Comparison of ENCODE assay signal across 8 mouse cellular contexts in the genomic region with DNA sequence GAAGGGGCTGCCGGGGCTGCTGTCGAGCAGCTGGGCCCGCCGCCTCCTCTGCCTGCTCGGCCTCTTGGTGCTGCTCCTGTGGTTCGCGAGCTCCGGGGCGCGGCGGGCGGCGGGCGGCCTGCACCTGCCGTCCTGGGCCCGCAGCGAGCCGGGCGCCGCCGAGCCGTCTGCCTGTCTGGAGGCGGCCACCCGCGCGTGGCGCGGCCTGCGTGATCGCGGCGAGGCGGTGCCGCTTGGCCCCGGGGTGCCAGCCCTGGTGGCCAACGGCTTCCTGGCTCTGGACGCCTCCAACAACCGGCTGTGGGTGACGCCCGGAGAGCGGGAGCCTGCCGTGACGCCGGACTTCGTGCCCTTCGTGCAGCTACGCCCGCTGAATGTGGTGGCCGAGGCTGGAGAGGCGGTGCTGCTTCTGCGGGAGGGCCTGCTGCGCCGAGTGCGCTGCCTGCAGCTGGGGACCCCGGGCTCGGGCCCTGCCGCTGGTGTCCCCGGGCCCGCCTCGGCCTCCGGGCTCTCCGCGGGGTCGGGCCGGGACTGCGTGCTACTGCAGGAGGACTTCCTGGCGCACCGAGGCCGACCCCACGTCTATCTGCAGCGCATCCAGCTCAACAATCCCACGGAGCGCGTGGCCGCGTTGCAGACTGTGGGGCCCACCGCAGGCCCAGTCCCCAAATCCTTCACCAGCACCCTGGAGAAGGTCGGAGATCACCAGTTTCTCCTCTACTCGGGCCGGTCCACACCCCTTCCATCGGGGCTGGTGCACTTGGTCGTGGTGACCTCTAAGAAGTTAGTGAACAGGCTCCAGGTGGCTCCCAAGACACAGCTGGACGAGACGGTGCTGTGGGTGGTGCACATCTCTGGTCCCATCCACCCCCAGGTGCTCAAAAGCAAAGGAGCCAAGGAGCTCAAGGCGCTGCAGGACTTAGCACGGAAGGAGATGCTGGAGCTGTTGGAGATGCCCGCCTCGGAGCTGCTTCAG. TPM values are rescaled to one million over a fixed set of nuclear protein-coding genes. Genes with fewer than 3 reads are reported as not detected.
DNase-seq lines count a peak whose midpoint lies in the region; ATAC-seq and TF ChIP-seq lines count a peak whose summit lies in the region.

No protein-coding gene starts in this region.

- peaks cover 15% of the 10 kb centered on the region for H3K4me1 ChIP-seq in cortical plate, adult 2 months (ENCODE audit: control insufficient read depth, insufficient read depth, low read length)
- H3K4me1 ChIP-seq in hindbrain, embryonic 13.5 days (replicated peaks) = peaks cover 43% of the 10 kb centered on the region
- peaks cover 56% of the 10 kb centered on the region for H3K4me1 ChIP-seq in liver, embryonic 12.5 days
- peaks cover 16% of the 10 kb centered on the region for H3K4me1 ChIP-seq in neural tube, embryonic 14.5 days (ENCODE audit: control insufficient read depth, insufficient read depth, low read length)

- TF ChIP-seq POLR2A in cortical plate, adult 2 months (IDR thresholded peaks at IDR 0.05; ENCODE audit: extremely low read depth, insufficient read depth, low read length) = no peak

- H3K4me2 ChIP-seq in hindbrain, embryonic 13.5 days = peak overlapping the region; percentile 100
- H3K4me2 ChIP-seq in liver, embryonic 12.5 days = peak overlapping the region; percentile 100
- peak overlapping the region; percentile 98 for H3K4me2 ChIP-seq in neural tube, embryonic 14.5 days (ENCODE audit: low read depth, low read length)

- DNase-seq in cerebellum, adult 11 months = peak; percentile 24
- no peak for DNase-seq in cerebellum, adult 11-12 months
- DNase-seq in 3134 (ENCODE audit: extremely low read depth, insufficient read length, low spot score) = peak; percentile 34
- no peak for DNase-seq in ovary, postnatal 36 days (ENCODE audit: low spot score)

- H3K4me3 ChIP-seq in cortical plate, adult 2 months (ENCODE audit: insufficient read depth, low read length) = peak overlapping the region; percentile 54
- H3K4me3 ChIP-seq in hindbrain, embryonic 13.5 days = peak overlapping the region; percentile 97
- peak overlapping the region; percentile 98 for H3K4me3 ChIP-seq in liver, embryonic 12.5 days
- peak overlapping the region; percentile 83 for H3K4me3 ChIP-seq in neural tube, embryonic 14.5 days (ENCODE audit: low read depth, low read length)

- H3K27me3 ChIP-seq in hindbrain, embryonic 13.5 days = 0 out of 2 replicates have a peak, but pooled peaks cover 9% of the 10 kb centered on the region
- H3K27me3 ChIP-seq in liver, embryonic 12.5 days (replicated peaks) = 0 out of 2 replicates have a peak, but pooled peaks cover 5% of the 10 kb centered on the region
- peaks cover 3% of the 10 kb centered on the region for H3K27me3 ChIP-seq in neural tube, embryonic 14.5 days (ENCODE audit: control insufficient read depth, insufficient read depth, low read length)

- TF ChIP-seq CTCF in cortical plate, adult 2 months (IDR thresholded peaks at IDR 0.05; ENCODE audit: extremely low read depth, insufficient read depth, low read length) = no peak

- peak; percentile 52 for ATAC-seq in hindbrain, embryonic 13.5 days (ENCODE audit: low FRiP score)
- peak; percentile 75 for ATAC-seq in liver, embryonic 12.5 days
- ATAC-seq in neural tube, embryonic 14.5 days (ENCODE audit: low read depth) = peak; percentile 58

- H3K36me3 ChIP-seq in hindbrain, embryonic 13.5 days = peaks cover 34% of the 10 kb centered on the region
- peaks cover 41% of the 10 kb centered on the region for H3K36me3 ChIP-seq in liver, embryonic 12.5 days
- peaks cover 20% of the 10 kb centered on the region for H3K36me3 ChIP-seq in neural tube, embryonic 14.5 days (ENCODE audit: control insufficient read depth, insufficient read depth, low read length)

- H3K9ac ChIP-seq in hindbrain, embryonic 13.5 days = peak overlapping the region; percentile 95
- H3K9ac ChIP-seq in liver, embryonic 12.5 days = peak overlapping the region; percentile 96
- peak overlapping the region; percentile 86 for H3K9ac ChIP-seq in neural tube, embryonic 14.5 days (replicated peaks; ENCODE audit: low read depth, low read length)

- H3K9me3 ChIP-seq in hindbrain, embryonic 13.5 days = no peaks in the 10 kb centered on the region
- no peaks in the 10 kb centered on the region for H3K9me3 ChIP-seq in liver, embryonic 12.5 days (replicated peaks)
- H3K9me3 ChIP-seq in neural tube, embryonic 14.5 days (ENCODE audit: control insufficient read depth, low read length) = no peaks in the 10 kb centered on the region

- 9% methylated on average over 81 of the region's 88 CpGs for WGBS in hindbrain, embryonic 13.5 days
- 4% methylated on average over 87 of the region's 88 CpGs for WGBS in liver, embryonic 12.5 days (ENCODE audit: insufficient replicate concordance)
- 9% methylated on average over 70 of the region's 88 CpGs for WGBS in neural tube, embryonic 14.5 days

- H3K27ac ChIP-seq in cortical plate, adult 2 months (ENCODE audit: insufficient read depth, low read length) = peak overlapping the region; percentile 6; the same call in 1 of the 2 replicates
- peak overlapping the region; percentile 79 for H3K27ac ChIP-seq in hindbrain, embryonic 13.5 days
- peak overlapping the region; percentile 90 for H3K27ac ChIP-seq in liver, embryonic 12.5 days
- H3K27ac ChIP-seq in neural tube, embryonic 14.5 days (ENCODE audit: low read depth, low read length) = peak overlapping the region; percentile 52

RNA-seq across cellular contexts. Expression of a gene that starts 0.6 kb away (rescaled TPM):
- polyA plus RNA-seq in cortical plate, adult 2 months (2012; rRNA removed) = 33.2 TPM in 2 replicates
- polyA plus RNA-seq in hindbrain, embryonic 13.5 days (2015; fragmentation: Nextera tagmentation; extraction: Ambion mirVana) = 12.6 and 13.0 TPM in 2 replicates
- polyA plus RNA-seq in liver, embryonic 12.5 days (2016; fragmentation: Nextera tagmentation; extraction: Ambion mirVana) = 19.1 and 21.0 TPM in 2 replicates
- 14.9 and 17.4 TPM in 2 replicates for polyA plus RNA-seq in neural tube, embryonic 14.5 days (2014; fragmentation: Nextera tagmentation; extraction: Ambion mirVana)

RNA-seq across cellular contexts. Expression of a gene that starts 4.8 kb away (rescaled TPM):
- 21.9 and 24.4 TPM in 2 replicates for polyA plus RNA-seq in cortical plate, adult 2 months (2012; rRNA removed)
- 26.6 and 28.1 TPM in 2 replicates for polyA plus RNA-seq in hindbrain, embryonic 13.5 days (2015; fragmentation: Nextera tagmentation; extraction: Ambion mirVana)
- 26.4 TPM in 2 replicates for polyA plus RNA-seq in liver, embryonic 12.5 days (2016; fragmentation: Nextera tagmentation; extraction: Ambion mirVana)
- polyA plus RNA-seq in neural tube, embryonic 14.5 days (2014; fragmentation: Nextera tagmentation; extraction: Ambion mirVana) = 15.6 and 29.7 TPM in 2 replicates

RNA-seq across cellular contexts. Expression of a gene that starts 36.8 kb away (rescaled TPM):
- 101 and 105 TPM in 2 replicates for polyA plus RNA-seq in cortical plate, adult 2 months (2012; rRNA removed)
- 82.6 and 86.9 TPM in 2 replicates for polyA plus RNA-seq in hindbrain, embryonic 13.5 days (2015; fragmentation: Nextera tagmentation; extraction: Ambion mirVana)
- polyA plus RNA-seq in liver, embryonic 12.5 days (2016; fragmentation: Nextera tagmentation; extraction: Ambion mirVana) = 25.4 and 27.1 TPM in 2 replicates
- 72.1 and 94.4 TPM in 2 replicates for polyA plus RNA-seq in neural tube, embryonic 14.5 days (2014; fragmentation: Nextera tagmentation; extraction: Ambion mirVana)

RNA-seq across cellular contexts. Expression of a gene that starts 44.3 kb away (rescaled TPM):
- not detected in 2 replicates for polyA plus RNA-seq in cortical plate, adult 2 months (2012; rRNA removed)
- polyA plus RNA-seq in hindbrain, embryonic 13.5 days (2015; fragmentation: Nextera tagmentation; extraction: Ambion mirVana) = 0.30 TPM in 1 of 2 replicates, not detected in the other
- polyA plus RNA-seq in liver, embryonic 12.5 days (2016; fragmentation: Nextera tagmentation; extraction: Ambion mirVana) = not detected in 2 replicates
- 0.36 and 0.55 TPM in 2 replicates for polyA plus RNA-seq in neural tube, embryonic 14.5 days (2014; fragmentation: Nextera tagmentation; extraction: Ambion mirVana)

RNA-seq across cellular contexts. Expression of a gene that starts 59.2 kb away (rescaled TPM):
- 0.21 TPM in 2 replicates for polyA plus RNA-seq in cortical plate, adult 2 months (2012; rRNA removed)
- 3.9 and 5.2 TPM in 2 replicates for polyA plus RNA-seq in hindbrain, embryonic 13.5 days (2015; fragmentation: Nextera tagmentation; extraction: Ambion mirVana)
- polyA plus RNA-seq in liver, embryonic 12.5 days (2016; fragmentation: Nextera tagmentation; extraction: Ambion mirVana) = 1.3 and 2.0 TPM in 2 replicates
- 2.4 and 2.6 TPM in 2 replicates for polyA plus RNA-seq in neural tube, embryonic 14.5 days (2014; fragmentation: Nextera tagmentation; extraction: Ambion mirVana)

Comparison
In these comparisons a context has a peak if more than half of its experiments do, and no peak if none do; other contexts are left out.
1. DNase-seq: peak in cerebellum, adult 11 months (single experiment) and 3134 (single experiment); none in cerebellum, adult 11-12 months (single experiment) and ovary, postnatal 36 days (single experiment).
2. H3K27ac ChIP-seq: peak in every context shown above with its lines; median percentile 90 in liver, embryonic 12.5 days; 79 in hindbrain, embryonic 13.5 days; 52 in neural tube, embryonic 14.5 days; 6 in cortical plate, adult 2 months.
3. Peak in every context shown above with its lines, with median percentiles within 50 percentile points of each other: H3K4me3 ChIP-seq, ATAC-seq, H3K4me2 ChIP-seq and H3K9ac ChIP-seq.